Mouse (Mus musculus): ENCODE data around the gene Batf3. TPM values are rescaled to one million over a fixed set of nuclear protein-coding genes. Genes with fewer than 3 reads are reported as not detected.

Batf3 gene
- 2.1 TPM in 1 of 2 replicates, not detected in the other for total RNA-seq (2015; ENCODE audit: low replicate concordance)
- 0.70 TPM in 1 of 2 replicates, not detected in the other for total RNA-seq (2017; ENCODE audit: low replicate concordance)

- ATAC-seq (replicated peaks; ENCODE audit: low FRiP score, poor library complexity, severe bottlenecking) = no peak
Observed at GRCm38 (mm10) chr1:191097802-191098747, at the start of gene Batf3. Gene Batf3 (plus strand): TSS chr1:191097847.

- no peak for ATAC-seq (replicated peaks; ENCODE audit: low FRiP score, poor library complexity, severe bottlenecking)
Observed at GRCm38 (mm10) chr1:191053555-191053954, 44.1 kb upstream of the Batf3 start.

- ATAC-seq (replicated peaks; ENCODE audit: low FRiP score, poor library complexity, severe bottlenecking) = 0 out of 2 replicates have a peak, but pooled peaks have one; percentile 49
Observed at GRCm38 (mm10) chr1:191054870-191055532, 42.6 kb upstream of the Batf3 start.

GRCm38 (mm10) chr1:191055533-191055873, 42.1 kb upstream of the Batf3 start:
- 0 out of 2 replicates have a peak, but pooled peaks have one; percentile 31 for ATAC-seq (replicated peaks; ENCODE audit: low FRiP score, poor library complexity, severe bottlenecking)

- ATAC-seq (replicated peaks; ENCODE audit: low FRiP score, poor library complexity, severe bottlenecking) = no peak
Observed at GRCm38 (mm10) chr1:191057461-191057860, 40.2 kb upstream of the Batf3 start.

GRCm38 (mm10) chr1:191062241-191062780, 35.3 kb upstream of the Batf3 start:
- peak; percentile 54 for ATAC-seq (replicated peaks; ENCODE audit: low FRiP score, poor library complexity, severe bottlenecking)

GRCm38 (mm10) chr1:191062781-191063485, 34.7 kb upstream of the Batf3 start, which contains the start of the genes Tatdn3 and Nsl1:
Gene Tatdn3 (minus strand): TSS chr1:191062932.
Gene Nsl1 (plus strand): TSS chr1:191063012.
- ATAC-seq (replicated peaks; ENCODE audit: low FRiP score, poor library complexity, severe bottlenecking) = peak; percentile 95

GRCm38 (mm10) chr1:191063700-191064099, 33.9 kb upstream of the Batf3 start:
- no peak for ATAC-seq (replicated peaks; ENCODE audit: low FRiP score, poor library complexity, severe bottlenecking)

GRCm38 (mm10) chr1:191064535-191064934, 33.1 kb upstream of the Batf3 start:
- ATAC-seq (replicated peaks; ENCODE audit: low FRiP score, poor library complexity, severe bottlenecking) = no peak

GRCm38 (mm10) chr1:191065188-191065587, 32.5 kb upstream of the Batf3 start:
- ATAC-seq (replicated peaks; ENCODE audit: low FRiP score, poor library complexity, severe bottlenecking) = no peak

- ATAC-seq (replicated peaks; ENCODE audit: low FRiP score, poor library complexity, severe bottlenecking) = no peak
Observed at GRCm38 (mm10) chr1:191068377-191068776, 29.3 kb upstream of the Batf3 start.

- ATAC-seq (replicated peaks; ENCODE audit: low FRiP score, poor library complexity, severe bottlenecking) = no peak
Observed at GRCm38 (mm10) chr1:191070259-191070658, 27.4 kb upstream of the Batf3 start.

- no peak for ATAC-seq (replicated peaks; ENCODE audit: low FRiP score, poor library complexity, severe bottlenecking)
Observed at GRCm38 (mm10) chr1:191071613-191072012, 26.0 kb upstream of the Batf3 start.

GRCm38 (mm10) chr1:191072329-191072913, 25.2 kb upstream of the Batf3 start:
- no peak for ATAC-seq (replicated peaks; ENCODE audit: low FRiP score, poor library complexity, severe bottlenecking)

GRCm38 (mm10) chr1:191073001-191073400, 24.6 kb upstream of the Batf3 start:
- no peak for ATAC-seq (replicated peaks; ENCODE audit: low FRiP score, poor library complexity, severe bottlenecking)

GRCm38 (mm10) chr1:191073486-191073885, 24.2 kb upstream of the Batf3 start:
- ATAC-seq (replicated peaks; ENCODE audit: low FRiP score, poor library complexity, severe bottlenecking) = no peak

- ATAC-seq (replicated peaks; ENCODE audit: low FRiP score, poor library complexity, severe bottlenecking) = no peak
Observed at GRCm38 (mm10) chr1:191075199-191075883, 22.3 kb upstream of the Batf3 start.

- no peak for ATAC-seq (replicated peaks; ENCODE audit: low FRiP score, poor library complexity, severe bottlenecking)
Observed at GRCm38 (mm10) chr1:191083230-191083629, 14.4 kb upstream of the Batf3 start.

All from erythroblast, adult 5-6 weeks (primary cell).